Mouse (Mus musculus) cerebellum, adult 2 months (tissue): ENCODE measurements around the gene Odc1.
A peak's percentile ranks its signal among the peaks of the same experiment; 100 is the strongest.

Source experiments
- CTCF ChIP-seq: fragments of 200-500 bp; IDR thresholded peaks from 2 replicates; pipeline ENCODE4 v1.5.1; 2011; ENCODE audit warnings: low read depth, mild to moderate bottlenecking, control low read depth, low read length, moderate library complexity, borderline replicate concordance; ENCODE audit not compliant: insufficient read depth
- POLR2A ChIP-seq: fragments of 200-500 bp; IDR thresholded peaks from 2 replicates; pipeline ENCODE4 v1.6.1; 2011; ENCODE audit warnings: low read length, control low read depth, borderline replicate concordance; ENCODE audit not compliant: insufficient read depth

DNA sequence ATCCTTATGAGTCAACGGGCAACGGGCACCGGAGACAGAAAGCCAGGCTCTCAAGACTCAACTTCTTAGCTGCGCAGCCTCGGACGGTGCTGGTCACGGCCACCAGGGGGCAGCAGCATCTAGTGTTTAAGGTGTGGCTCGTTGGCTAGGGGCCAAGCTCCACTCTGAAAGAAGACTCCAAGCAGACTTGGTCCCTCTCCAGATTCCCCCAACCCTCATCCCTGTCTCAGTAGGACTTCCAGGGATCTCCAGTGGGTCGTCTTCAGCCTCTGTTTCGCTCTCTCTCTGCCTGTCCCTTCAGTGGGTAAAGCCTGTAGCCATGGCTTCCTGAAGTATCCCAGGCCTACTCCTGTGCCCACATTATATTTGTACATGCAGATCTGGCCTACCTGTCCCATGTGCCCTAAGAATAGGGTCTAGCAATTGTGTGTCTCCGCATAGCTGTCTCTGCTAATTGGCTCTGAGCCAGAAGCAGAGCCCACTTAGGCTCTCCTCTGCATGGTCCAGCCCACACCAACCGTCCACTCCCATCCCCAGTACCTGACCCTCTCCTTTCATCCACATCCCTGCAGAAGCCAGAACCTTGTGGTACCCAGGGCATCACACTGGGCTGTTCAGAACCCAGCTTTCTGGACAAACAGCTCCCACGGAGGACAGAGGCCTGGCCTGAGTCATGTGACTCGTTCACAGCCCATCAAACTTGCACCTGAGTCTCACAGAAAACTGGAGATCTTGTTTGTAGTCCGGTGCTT, 9.8 kb downstream of the Odc1 start:
- TF ChIP-seq CTCF (peak; percentile 96), POLR2A (no peak)
